Mouse (Mus musculus): ENCODE results near the gene 1700020D05Rik. TPM values are rescaled to one million over a fixed set of nuclear protein-coding genes. Genes with fewer than 3 reads are reported as not detected.

1700020D05Rik gene
- polyA plus RNA-seq, 1 experiment from 2014 or later: not detected

DNA sequence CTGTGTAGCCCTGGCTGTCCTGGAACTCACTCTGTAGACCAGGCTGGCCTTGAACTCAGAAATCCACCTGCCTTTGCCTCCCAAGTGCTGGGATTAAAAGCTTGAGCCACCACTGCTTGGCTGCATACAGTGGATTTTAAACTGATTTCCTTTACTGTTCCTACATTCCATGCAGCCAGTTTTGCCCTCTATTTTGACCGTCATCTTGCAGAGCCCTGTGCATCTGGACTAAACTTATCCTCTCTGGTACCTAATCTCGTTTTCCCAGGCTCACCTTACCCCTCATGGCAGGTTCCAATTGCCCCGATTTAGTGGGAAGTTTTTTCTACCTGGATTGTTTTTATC is 9.4 kb upstream of the 1700020D05Rik start:
- DNase-seq (ENCODE audit: low spot score): no peak
- 0 out of 2 replicates have a peak, but pooled peaks cover 10% of the 10 kb centered on the region for H3K4me1 ChIP-seq (ENCODE audit: insufficient read depth, low read depth, low read length)
- H3K36me3 ChIP-seq (ENCODE audit: insufficient read depth, low read length): no peaks in the 10 kb centered on the region
- no peak overlapping the region for H3K27ac ChIP-seq (ENCODE audit: low read length)
- H3K9me3 ChIP-seq (ENCODE audit: low read length): no peaks in the 10 kb centered on the region
- H3K4me3 ChIP-seq (ENCODE audit: low read depth, low read length): no peak overlapping the region
- H3K27me3 ChIP-seq (replicated peaks; ENCODE audit: insufficient read depth, low read length): no peaks in the 10 kb centered on the region
- TF ChIP-seq EP300 (IDR thresholded peaks at IDR 0.05) (no peak), CTCF (IDR thresholded peaks at IDR 0.05) (no peak)
- WGBS: 78% methylated on average over 3 of the region's 3 CpGs
- H3K9ac ChIP-seq (replicated peaks; ENCODE audit: low read depth): no peak overlapping the region
- 0 out of 2 replicates have a peak overlapping the region, but pooled peaks have one; percentile 27 for H3K4me2 ChIP-seq (replicated peaks; ENCODE audit: low read depth, low read length)
- no peak for ATAC-seq

GRCm38 (mm10) chr19:5512091-5513004 is 8.8 kb upstream of the 1700020D05Rik start:
- WGBS: 51% methylated on average over 12 of the region's 12 CpGs
- H3K9ac ChIP-seq (replicated peaks; ENCODE audit: low read depth): no peak overlapping the region
- H3K4me1 ChIP-seq (ENCODE audit: insufficient read depth, low read depth, low read length): 0 out of 2 replicates have a peak, but pooled peaks cover 10% of the 10 kb centered on the region
- peak; percentile 33 for DNase-seq (ENCODE audit: low spot score)
- no peaks in the 10 kb centered on the region for H3K36me3 ChIP-seq (ENCODE audit: insufficient read depth, low read length)
- no peaks in the 10 kb centered on the region for H3K9me3 ChIP-seq (ENCODE audit: low read length)
- no peak for TF ChIP-seq CTCF (IDR thresholded peaks at IDR 0.05)
- no peak for TF ChIP-seq EP300 (IDR thresholded peaks at IDR 0.05)
- H3K27ac ChIP-seq (ENCODE audit: low read length): peak overlapping the region; percentile 14; the same call in 1 of the 2 replicates
- no peaks in the 10 kb centered on the region for H3K27me3 ChIP-seq (replicated peaks; ENCODE audit: insufficient read depth, low read length)
- H3K4me3 ChIP-seq (ENCODE audit: low read depth, low read length): no peak overlapping the region
- H3K4me2 ChIP-seq (replicated peaks; ENCODE audit: low read depth, low read length): peak overlapping the region; percentile 27
- no peak for ATAC-seq

- 43% methylated on average over 14 of the region's 15 CpGs for WGBS
- H3K27me3 ChIP-seq (replicated peaks; ENCODE audit: insufficient read depth, low read length): no peaks in the 10 kb centered on the region
- peak overlapping the region; percentile 32; the same call in 1 of the 2 replicates for H3K9ac ChIP-seq (replicated peaks; ENCODE audit: low read depth)
- H3K4me2 ChIP-seq (replicated peaks; ENCODE audit: low read depth, low read length): peak overlapping the region; percentile 80
- peak overlapping the region; percentile 48 for H3K4me3 ChIP-seq (ENCODE audit: low read depth, low read length)
- H3K36me3 ChIP-seq (ENCODE audit: insufficient read depth, low read length): no peaks in the 10 kb centered on the region
- no peaks in the 10 kb centered on the region for H3K9me3 ChIP-seq (ENCODE audit: low read length)
- TF ChIP-seq EP300 (IDR thresholded peaks at IDR 0.05): no peak
- TF ChIP-seq CTCF (IDR thresholded peaks at IDR 0.05): no peak
- H3K4me1 ChIP-seq (ENCODE audit: insufficient read depth, low read depth, low read length): 0 out of 2 replicates have a peak, but pooled peaks cover 10% of the 10 kb centered on the region
- DNase-seq (ENCODE audit: low spot score): no peak
- ATAC-seq: 0 out of 2 replicates have a peak, but pooled peaks have one; percentile 0
- H3K27ac ChIP-seq (ENCODE audit: low read length): peak overlapping the region; percentile 34; the same call in 1 of the 2 replicates
Measured at GRCm38 (mm10) chr19:5511074-5511632, 7.6 kb upstream of the 1700020D05Rik start.

GRCm38 (mm10) chr19:5510031-5511026 is 6.7 kb upstream of the 1700020D05Rik start, which contains the start of gene Snx32:
Snx32 (minus strand) TSS chr19:5510538.
- H3K4me2 ChIP-seq (replicated peaks; ENCODE audit: low read depth, low read length): peak within 1 kb of the TSS; percentile 80
- H3K27ac ChIP-seq (ENCODE audit: low read length): peak within 1 kb of the TSS; percentile 34; the same call in 1 of the 2 replicates
- TF ChIP-seq EP300 (IDR thresholded peaks at IDR 0.05) (no peak), CTCF (IDR thresholded peaks at IDR 0.05) (peak; percentile 52)
- no peaks in the 10 kb centered on the region for H3K36me3 ChIP-seq (ENCODE audit: insufficient read depth, low read length)
- ATAC-seq (peak; percentile 100), DNase-seq (ENCODE audit: low spot score) (peak; percentile 99)
- H3K27me3 ChIP-seq (replicated peaks; ENCODE audit: insufficient read depth, low read length): no peaks in the 10 kb centered on the region
- H3K4me1 ChIP-seq (ENCODE audit: insufficient read depth, low read depth, low read length): 0 out of 2 replicates have a peak, but pooled peaks cover 10% of the 10 kb centered on the region
- H3K4me3 ChIP-seq (ENCODE audit: low read depth, low read length): peak within 1 kb of the TSS; percentile 48
- H3K9me3 ChIP-seq (ENCODE audit: low read length): no peaks in the 10 kb centered on the region
- H3K9ac ChIP-seq (replicated peaks; ENCODE audit: low read depth): peak within 1 kb of the TSS; percentile 32; the same call in 1 of the 2 replicates
- WGBS: 4% methylated on average over 46 of the region's 47 CpGs

DNA sequence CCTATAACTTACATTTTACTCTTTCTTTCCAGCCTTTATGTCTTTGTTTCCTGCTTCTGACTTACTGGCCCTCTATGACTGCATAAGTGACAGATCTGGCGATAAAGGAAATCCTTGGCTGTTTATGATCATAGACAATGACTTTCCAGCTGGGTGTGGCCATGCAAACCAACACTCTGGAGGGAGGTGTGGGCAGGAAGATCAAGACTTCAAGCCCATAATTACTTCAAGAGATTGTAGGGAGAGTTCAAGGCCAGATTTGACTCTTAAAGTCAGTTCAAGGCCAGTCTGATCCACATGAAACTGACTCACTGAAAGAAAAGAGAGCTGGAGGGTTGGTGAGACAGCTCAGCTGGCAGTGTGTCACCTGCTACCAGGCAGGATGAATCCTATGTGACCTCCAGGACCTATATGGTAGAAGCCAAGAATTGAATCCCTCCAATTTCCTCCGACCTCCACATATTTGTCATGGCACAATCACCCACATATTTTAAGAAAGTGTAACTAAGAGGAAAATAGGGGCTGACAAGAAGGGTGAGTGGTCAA is 3.2 kb downstream of the 1700020D05Rik start:
- no peak overlapping the region for H3K9ac ChIP-seq (replicated peaks; ENCODE audit: low read depth)
- no peaks in the 10 kb centered on the region for H3K4me1 ChIP-seq (ENCODE audit: insufficient read depth, low read depth, low read length)
- no peak for DNase-seq (ENCODE audit: low spot score)
- H3K27ac ChIP-seq (ENCODE audit: low read length): no peak overlapping the region
- no peak overlapping the region for H3K4me3 ChIP-seq (ENCODE audit: low read depth, low read length)
- ATAC-seq: no peak
- no peaks in the 10 kb centered on the region for H3K9me3 ChIP-seq (ENCODE audit: low read length)
- no peak for TF ChIP-seq CTCF (IDR thresholded peaks at IDR 0.05)
- no peak for TF ChIP-seq EP300 (IDR thresholded peaks at IDR 0.05)
- no peaks in the 10 kb centered on the region for H3K27me3 ChIP-seq (replicated peaks; ENCODE audit: insufficient read depth, low read length)
- H3K36me3 ChIP-seq (ENCODE audit: insufficient read depth, low read length): peaks cover 13% of the 10 kb centered on the region
- WGBS: 66% methylated on average over 2 of the region's 2 CpGs
- H3K4me2 ChIP-seq (replicated peaks; ENCODE audit: low read depth, low read length): no peak overlapping the region

All from lung, postnatal 0 days (tissue).